In the genomic region with DNA sequence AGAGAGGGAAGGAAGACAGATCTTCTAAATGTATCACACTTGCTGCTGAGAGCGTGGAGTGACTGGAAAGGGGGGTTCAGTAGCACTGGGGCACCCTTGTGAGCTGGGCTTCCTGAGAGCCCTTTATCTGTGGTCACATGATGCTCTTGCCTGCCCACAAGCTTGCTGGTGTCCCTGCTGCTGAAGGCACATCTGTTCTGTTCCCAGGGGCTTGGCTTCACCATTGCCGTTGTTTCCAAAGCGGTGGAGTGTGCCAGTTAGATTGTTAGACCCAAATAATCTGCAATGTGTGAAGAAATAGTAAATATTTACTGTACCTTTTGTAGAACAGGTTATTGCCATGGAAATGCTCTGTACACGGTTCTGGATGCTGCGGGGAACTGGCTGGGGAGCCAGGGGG, we compare ENCODE assay signal across 8 mouse cellular contexts.
DNase-seq lines count a peak whose midpoint lies in the region; ATAC-seq lines count a peak whose summit lies in the region.

No protein-coding gene starts in this region.

- H3K4me1 ChIP-seq in hindbrain, embryonic 15.5 days (replicated peaks) = peaks cover 26% of the 10 kb centered on the region
- H3K4me1 ChIP-seq in heart, embryonic 12.5 days (replicated peaks) = peaks cover 14% of the 10 kb centered on the region

- H3K9ac ChIP-seq in hindbrain, embryonic 15.5 days = no peak overlapping the region
- no peak overlapping the region for H3K9ac ChIP-seq in heart, embryonic 12.5 days

- no peaks in the 10 kb centered on the region for H3K36me3 ChIP-seq in hindbrain, embryonic 15.5 days
- H3K36me3 ChIP-seq in heart, embryonic 12.5 days = no peaks in the 10 kb centered on the region

- no peaks in the 10 kb centered on the region for H3K27me3 ChIP-seq in hindbrain, embryonic 15.5 days
- H3K27me3 ChIP-seq in heart, embryonic 12.5 days (replicated peaks) = no peaks in the 10 kb centered on the region

- H3K9me3 ChIP-seq in hindbrain, embryonic 15.5 days = no peaks in the 10 kb centered on the region
- no peaks in the 10 kb centered on the region for H3K9me3 ChIP-seq in heart, embryonic 12.5 days (replicated peaks)

- WGBS in hindbrain, embryonic 15.5 days = 31% methylated on average over 5 of the region's 5 CpGs
- 45% methylated on average over 5 of the region's 5 CpGs for WGBS in heart, embryonic 12.5 days

- no peak overlapping the region for H3K4me2 ChIP-seq in hindbrain, embryonic 15.5 days
- no peak overlapping the region for H3K4me2 ChIP-seq in heart, embryonic 12.5 days

- DNase-seq in frontal cortex, postnatal 36 days (ENCODE audit: low spot score in 2 of 2) = no peak
- DNase-seq in urinary bladder, adult 18-20 months (ENCODE audit: low spot score in 2 of 2) = no peak
- DNase-seq in yolk sac, embryonic 10.5 days (ENCODE audit: low spot score) = no peak

- H3K27ac ChIP-seq in hindbrain, embryonic 15.5 days (replicated peaks) = 0 out of 2 replicates have a peak overlapping the region, but pooled peaks have one; percentile 59
- no peak overlapping the region for H3K27ac ChIP-seq in heart, embryonic 12.5 days (ENCODE audit: poor library complexity, severe bottlenecking)

- H3K4me3 ChIP-seq in hindbrain, embryonic 15.5 days = no peak overlapping the region
- no peak overlapping the region for H3K4me3 ChIP-seq in heart, embryonic 12.5 days

- peak; percentile 69 for ATAC-seq in frontal cortex, adult (ENCODE audit: low TSS enrichment)
- peak; percentile 57 for ATAC-seq in CD4-positive, CD25-positive, alpha-beta regulatory T cell, adult 4 months
- ATAC-seq in hindbrain, embryonic 15.5 days (ENCODE audit: low FRiP score, low read depth) = peak; percentile 59
- 0 out of 2 replicates have a peak, but pooled peaks have one; percentile 22 for ATAC-seq in monocyte, adult 5-6 weeks (replicated peaks; ENCODE audit: insufficient number of reproducible peaks, low FRiP score, low TSS enrichment, poor library complexity, severe bottlenecking)
- no peak for ATAC-seq in heart, embryonic 12.5 days (ENCODE audit: insufficient number of reproducible peaks, low FRiP score)
